In the genomic region with DNA sequence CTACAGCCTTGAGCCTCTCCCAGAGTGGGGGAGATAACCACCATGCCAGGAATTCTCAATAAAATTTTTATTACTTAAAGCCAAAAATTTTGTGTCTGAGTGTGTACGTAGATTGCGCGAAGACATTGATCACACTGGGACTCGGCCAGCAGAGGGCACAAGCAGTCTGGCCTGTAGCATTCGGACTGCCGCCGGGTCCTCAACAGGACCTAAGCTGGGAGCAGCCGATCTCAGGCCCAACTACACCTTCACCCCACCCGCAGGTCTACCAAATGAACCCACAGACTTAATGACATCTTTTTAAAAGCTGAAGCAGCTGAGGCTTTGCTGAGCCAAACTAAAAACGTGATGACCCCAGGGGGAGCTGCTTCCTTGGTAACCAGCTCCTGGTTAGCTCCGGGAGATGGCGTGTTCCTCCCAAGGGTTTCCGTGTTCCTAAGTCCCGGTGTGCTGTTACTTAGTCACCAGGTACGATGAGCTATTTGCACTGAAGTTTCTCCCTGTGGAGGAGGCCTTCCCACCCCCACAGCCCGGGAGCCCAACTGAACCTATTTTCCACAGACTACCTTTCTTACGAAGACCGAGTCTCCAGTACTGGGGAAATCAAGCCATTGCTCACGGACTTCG, we compare ENCODE assay signal across 9 mouse cellular contexts. TPM values are rescaled to one million over a fixed set of nuclear protein-coding genes. Genes with fewer than 3 reads are reported as not detected.
DNase-seq lines count a peak whose midpoint lies in the region; ATAC-seq lines count a peak whose summit lies in the region.
"Had no signal": no experiment of that assay in that cellular context is flagged by ENCODE, and none has a peak within 500 bp of the region (broad histone marks: within the 10 kb centered on the region; RNA-seq: fewer than 3 reads in every experiment).

No protein-coding gene starts in this region.

- WGBS in midbrain, embryonic 10.5 days = 77% methylated on average over 20 of the region's 20 CpGs
- WGBS in midbrain, embryonic 16.5 days = 62% methylated on average over 20 of the region's 20 CpGs
- WGBS in liver, embryonic 11.5 days = 70% methylated on average over 20 of the region's 20 CpGs

- no peak overlapping the region for H3K4me2 ChIP-seq in midbrain, embryonic 16.5 days (ENCODE audit: low read length)
- no peak overlapping the region for H3K4me2 ChIP-seq in liver, embryonic 11.5 days

- peaks cover 35% of the 10 kb centered on the region for H3K4me1 ChIP-seq in midbrain, embryonic 10.5 days
- H3K4me1 ChIP-seq in midbrain, embryonic 16.5 days (ENCODE audit: control insufficient read depth, insufficient read depth, low read length) = peaks cover 14% of the 10 kb centered on the region
- H3K4me1 ChIP-seq in liver, embryonic 11.5 days (replicated peaks; ENCODE audit: control insufficient read depth, insufficient read depth, low read length) = peaks cover 38% of the 10 kb centered on the region

- H3K9ac ChIP-seq in midbrain, embryonic 16.5 days (ENCODE audit: low read depth, low read length) = no peak overlapping the region
- no peak overlapping the region for H3K9ac ChIP-seq in liver, embryonic 11.5 days (ENCODE audit: low read depth, low read length)

- no peak overlapping the region for H3K4me3 ChIP-seq in midbrain, embryonic 10.5 days
- H3K4me3 ChIP-seq in midbrain, embryonic 16.5 days (ENCODE audit: low read depth, low read length) = no peak overlapping the region
- no peak overlapping the region; the same call in 1 of the 2 replicates for H3K4me3 ChIP-seq in liver, embryonic 11.5 days (ENCODE audit: low read depth, low read length)

- peaks cover 50% of the 10 kb centered on the region for H3K36me3 ChIP-seq in midbrain, embryonic 10.5 days
- peaks cover 28% of the 10 kb centered on the region for H3K36me3 ChIP-seq in midbrain, embryonic 16.5 days (ENCODE audit: control insufficient read depth, insufficient read depth, low read length)
- H3K36me3 ChIP-seq in liver, embryonic 11.5 days (ENCODE audit: control insufficient read depth, insufficient read depth, low read length) = peaks cover 33% of the 10 kb centered on the region

- peak; percentile 62 for DNase-seq in midbrain, embryonic 10.5 days (ENCODE audit: low spot score)
- peak; percentile 52 for DNase-seq in adrenal gland, postnatal 25 days
- no peak for DNase-seq in liver, embryonic 11.5 days (ENCODE audit: low spot score)
- DNase-seq in retina, postnatal 1 day = peak; percentile 62
- DNase-seq in gastrocnemius, postnatal 36 days = no peak
- DNase-seq in frontal cortex, postnatal 10 days (ENCODE audit: low spot score in 2 of 2) = no peak

- intact Hi-C loops in gastrocnemius, postnatal 36 days (cut with DNase I) = loop anchor here (10.0 kb wide), 1 partner anchor 318 kb away; a partner anchor contains a TSS

- H3K27me3 ChIP-seq in midbrain, embryonic 10.5 days (ENCODE audit: low read depth, poor library complexity, severe bottlenecking) = no peaks in the 10 kb centered on the region
- H3K27me3 ChIP-seq in midbrain, embryonic 16.5 days (ENCODE audit: control insufficient read depth, insufficient read depth, low read depth, low read length) = no peaks in the 10 kb centered on the region
- no peaks in the 10 kb centered on the region for H3K27me3 ChIP-seq in liver, embryonic 11.5 days (replicated peaks; ENCODE audit: control insufficient read depth, insufficient read depth, low read length)

- ATAC-seq in midbrain, embryonic 16.5 days = no peak
- peak; percentile 48 to 53; a peak in 3 of 4 replicates for ATAC-seq in hematopoietic stem cell, adult 5-6 weeks (replicated peaks in 1 of 2; ENCODE audit: insufficient read depth in 1 of 2, low FRiP score in 2 of 2, low TSS enrichment in 1 of 2, low read depth in 1 of 2, poor library complexity in 2 of 2, severe bottlenecking in 2 of 2)
- no peak for ATAC-seq in liver, embryonic 11.5 days (replicated peaks; ENCODE audit: low FRiP score)

- H3K9me3 ChIP-seq in midbrain, embryonic 10.5 days (replicated peaks) = no peaks in the 10 kb centered on the region
- no peaks in the 10 kb centered on the region for H3K9me3 ChIP-seq in midbrain, embryonic 16.5 days (replicated peaks; ENCODE audit: control insufficient read depth, low read length, poor library complexity, severe bottlenecking)
- H3K9me3 ChIP-seq in liver, embryonic 11.5 days (ENCODE audit: control insufficient read depth, low read length) = no peaks in the 10 kb centered on the region

- no peak overlapping the region for H3K27ac ChIP-seq in midbrain, embryonic 10.5 days (replicated peaks)
- no peak overlapping the region for H3K27ac ChIP-seq in midbrain, embryonic 16.5 days (ENCODE audit: low read length)
- H3K27ac ChIP-seq in liver, embryonic 11.5 days (ENCODE audit: low read depth, low read length) = peak overlapping the region; percentile 23; the same call in 1 of the 2 replicates

RNA-seq across cellular contexts. Expression of a gene that starts 4.8 kb away (rescaled TPM):
- 401 and 471 TPM in 2 replicates for polyA plus RNA-seq in midbrain, embryonic 10.5 days (2016; fragmentation: Nextera tagmentation; extraction: Ambion mirVana)
- polyA plus RNA-seq in midbrain, embryonic 16.5 days (2015; fragmentation: Nextera tagmentation; extraction: Ambion mirVana) = 240 and 245 TPM in 2 replicates
- total RNA-seq in adrenal gland, postnatal 25 days (2021) = 302 and 348 TPM in 2 replicates
- total RNA-seq in hematopoietic stem cell, adult 5-6 weeks (2017) = 252 and 265 TPM in 2 replicates
- 640 and 660 TPM in 2 replicates for polyA plus RNA-seq in liver, embryonic 11.5 days (2014; fragmentation: Nextera tagmentation; extraction: Ambion mirVana)
- total RNA-seq in gastrocnemius, postnatal 36 days (2021) = 100 to 1,000 TPM; 140 to 161 TPM

RNA-seq across cellular contexts. Expression of a gene that starts 5.0 kb away (rescaled TPM):
- 217 and 243 TPM in 2 replicates for polyA plus RNA-seq in midbrain, embryonic 10.5 days (2016; fragmentation: Nextera tagmentation; extraction: Ambion mirVana)
- 95.3 and 101 TPM in 2 replicates for polyA plus RNA-seq in midbrain, embryonic 16.5 days (2015; fragmentation: Nextera tagmentation; extraction: Ambion mirVana)
- 81.8 and 82.8 TPM in 2 replicates for total RNA-seq in adrenal gland, postnatal 25 days (2021)
- total RNA-seq in hematopoietic stem cell, adult 5-6 weeks (2017) = 160 and 203 TPM in 2 replicates
- polyA plus RNA-seq in liver, embryonic 11.5 days (2014; fragmentation: Nextera tagmentation; extraction: Ambion mirVana) = 311 and 329 TPM in 2 replicates
- 10 to 100 TPM; 51.9 to 53.8 TPM for total RNA-seq in gastrocnemius, postnatal 36 days (2021)

RNA-seq across cellular contexts. Expression of a gene that starts 21.5 kb away (rescaled TPM):
- 6.1 and 7.2 TPM in 2 replicates for polyA plus RNA-seq in midbrain, embryonic 10.5 days (2016; fragmentation: Nextera tagmentation; extraction: Ambion mirVana)
- 2.4 and 4.0 TPM in 2 replicates for polyA plus RNA-seq in midbrain, embryonic 16.5 days (2015; fragmentation: Nextera tagmentation; extraction: Ambion mirVana)
- total RNA-seq in adrenal gland, postnatal 25 days (2021) = 4.6 and 9.1 TPM in 2 replicates
- 476 and 523 TPM in 2 replicates for total RNA-seq in hematopoietic stem cell, adult 5-6 weeks (2017)
- polyA plus RNA-seq in liver, embryonic 11.5 days (2014; fragmentation: Nextera tagmentation; extraction: Ambion mirVana) = 49.5 and 50.3 TPM in 2 replicates
- 1 to 10 TPM in 1 of 2 experiments, under 1 TPM in 1; 0.64 to 2.5 TPM for total RNA-seq in gastrocnemius, postnatal 36 days (2021)

RNA-seq across cellular contexts. Expression of a gene that starts 24.2 kb away (rescaled TPM):
- 445 and 490 TPM in 2 replicates for polyA plus RNA-seq in midbrain, embryonic 10.5 days (2016; fragmentation: Nextera tagmentation; extraction: Ambion mirVana)
- polyA plus RNA-seq in midbrain, embryonic 16.5 days (2015; fragmentation: Nextera tagmentation; extraction: Ambion mirVana) = 665 and 679 TPM in 2 replicates
- total RNA-seq in adrenal gland, postnatal 25 days (2021) = 357 and 392 TPM in 2 replicates
- 189 and 215 TPM in 2 replicates for total RNA-seq in hematopoietic stem cell, adult 5-6 weeks (2017)
- 147 and 167 TPM in 2 replicates for polyA plus RNA-seq in liver, embryonic 11.5 days (2014; fragmentation: Nextera tagmentation; extraction: Ambion mirVana)
- total RNA-seq in gastrocnemius, postnatal 36 days (2021) = 100 to 1,000 TPM; 150 to 160 TPM

RNA-seq across cellular contexts. Expression of a gene that starts 38.8 kb away (rescaled TPM):
- not detected in 2 replicates for polyA plus RNA-seq in midbrain, embryonic 10.5 days (2016; fragmentation: Nextera tagmentation; extraction: Ambion mirVana)
- not detected in 2 replicates for polyA plus RNA-seq in midbrain, embryonic 16.5 days (2015; fragmentation: Nextera tagmentation; extraction: Ambion mirVana)
- not detected in 2 replicates for total RNA-seq in adrenal gland, postnatal 25 days (2021)
- total RNA-seq in hematopoietic stem cell, adult 5-6 weeks (2017) = not detected in 2 replicates
- polyA plus RNA-seq in liver, embryonic 11.5 days (2014; fragmentation: Nextera tagmentation; extraction: Ambion mirVana) = 0.15 TPM in 1 of 2 replicates, not detected in the other
- total RNA-seq in gastrocnemius, postnatal 36 days (2021) = under 1 TPM in 1 of 2 experiments, not detected in 1; 0.08 TPM
- polyA plus RNA-seq: gonadal fat pad, adult 2 months had no signal

Comparison
In these comparisons a context has a peak if more than half of its experiments do, and no peak if none do; other contexts are left out.
1. DNase-seq: peak in midbrain, embryonic 10.5 days (single experiment), adrenal gland, postnatal 25 days (single experiment) and retina, postnatal 1 day (single experiment); none in liver, embryonic 11.5 days (single experiment), gastrocnemius, postnatal 36 days (0 of 2) and frontal cortex, postnatal 10 days (0 of 2).
2. ATAC-seq: peak in hematopoietic stem cell, adult 5-6 weeks (2 of 2); none in midbrain, embryonic 16.5 days (single experiment) and liver, embryonic 11.5 days (single experiment).
3. RNA of a gene that starts 21.5 kb away (total RNA-seq): 476 to 523 TPM in hematopoietic stem cell, adult 5-6 weeks; 4.6 to 9.1 TPM in adrenal gland, postnatal 25 days and 0.64 to 2.5 TPM in gastrocnemius, postnatal 36 days; every median in the first group is over 10 times any median in the second.